Mouse (Mus musculus) frontal cortex, adult 2 months (tissue): ENCODE measurements around the gene Creb5. TPM values are rescaled to one million over a fixed set of nuclear protein-coding genes. Genes with fewer than 3 reads are reported as not detected.
A peak's percentile ranks its signal among the peaks of the same experiment; 100 is the strongest.

Experiments
- DNase-seq, 2 experiments: peaks; one replicate each; pipeline ENCODE4 v3.0.0; 2022; ENCODE audit warnings: low spot score in 1 of 2; ENCODE audit errors: extremely low spot score in 1 of 2
- polyA plus RNA-seq: library from polyadenylated mRNA; depleted of rRNA; stranded (reverse); fragments of >200 nt; gene quantifications from 2 replicates; pipeline ENCODE4 v1.2.3, GENCODE M21; 2012

The Creb5 gene
- polyA plus RNA-seq, 1 experiment: 1.7 TPM

GRCm38 (mm10) chr6:53421345-53421744 is 134.3 kb downstream of the Creb5 start:
- DNase-seq: no peak

DNA sequence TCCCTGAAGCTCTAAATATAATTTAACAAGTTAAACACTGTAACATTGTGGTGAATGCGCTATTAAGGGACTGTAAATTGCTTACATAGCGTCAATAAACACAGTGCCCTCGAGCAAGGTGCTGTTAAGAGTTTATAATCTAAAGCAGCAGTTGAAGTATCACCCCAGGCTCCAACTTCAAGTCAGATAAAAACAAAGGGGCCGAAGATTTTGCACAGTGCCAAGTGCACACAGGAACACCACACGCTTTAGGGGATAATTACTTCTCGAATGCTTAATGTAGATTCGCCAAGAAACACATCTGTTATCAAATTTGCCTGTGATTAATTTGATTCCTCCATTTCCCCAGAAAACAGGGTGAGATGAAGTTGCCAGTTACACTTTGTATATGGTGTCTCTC is 142.3 kb downstream of the Creb5 start:
- no peak for DNase-seq

DNA sequence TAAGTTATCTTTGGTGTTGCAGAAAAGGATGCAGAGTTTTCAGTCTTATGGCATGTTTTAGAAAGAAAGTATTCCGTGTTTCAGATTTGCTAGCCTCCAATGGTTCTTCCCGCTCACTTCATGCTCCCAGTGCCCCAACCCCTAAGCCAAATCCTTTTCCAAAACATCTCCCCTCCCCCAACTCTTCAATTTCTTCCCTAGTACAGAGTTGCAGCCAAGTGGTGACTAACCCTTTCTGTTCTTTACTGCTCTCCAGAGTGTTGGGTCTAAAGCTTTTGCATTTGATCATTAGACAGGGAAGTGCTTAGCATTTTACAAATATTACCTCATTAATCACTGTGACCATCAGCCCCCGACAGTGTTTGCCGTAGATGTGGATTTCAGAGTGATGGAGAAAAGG is 142.8 kb downstream of the Creb5 start:
- no peak for DNase-seq

DNA sequence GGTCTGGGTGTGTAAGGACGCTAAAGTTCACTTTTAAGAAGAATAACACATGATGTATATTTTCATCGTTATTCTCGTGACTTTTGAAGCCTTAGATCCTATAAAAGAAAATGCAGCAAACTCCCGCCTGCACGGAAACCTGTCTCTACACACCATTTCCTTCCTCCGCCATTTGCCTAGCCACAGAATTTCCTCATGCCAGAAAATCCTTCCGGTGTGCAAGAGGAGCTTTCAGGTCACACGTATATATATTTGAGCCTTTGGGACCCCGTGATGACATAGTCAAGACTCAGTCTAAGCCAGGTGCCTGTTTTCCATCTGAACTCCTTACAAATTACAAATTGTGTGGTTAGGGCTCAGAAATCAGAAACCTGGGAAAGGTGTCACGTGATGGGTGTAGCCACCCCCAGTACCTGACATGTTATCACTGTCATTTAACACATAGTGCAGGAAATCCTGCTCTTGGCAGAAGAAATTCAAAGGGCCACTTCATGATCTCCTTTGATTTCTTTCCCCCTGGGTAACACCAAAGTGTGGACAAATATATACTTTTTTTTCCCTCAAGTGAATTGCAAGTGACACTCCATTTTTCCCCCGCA is 158.9 kb downstream of the Creb5 start:
- DNase-seq: no peak

GRCm38 (mm10) chr6:53447479-53447878 is 160.4 kb downstream of the Creb5 start:
- no peak for DNase-seq

DNA sequence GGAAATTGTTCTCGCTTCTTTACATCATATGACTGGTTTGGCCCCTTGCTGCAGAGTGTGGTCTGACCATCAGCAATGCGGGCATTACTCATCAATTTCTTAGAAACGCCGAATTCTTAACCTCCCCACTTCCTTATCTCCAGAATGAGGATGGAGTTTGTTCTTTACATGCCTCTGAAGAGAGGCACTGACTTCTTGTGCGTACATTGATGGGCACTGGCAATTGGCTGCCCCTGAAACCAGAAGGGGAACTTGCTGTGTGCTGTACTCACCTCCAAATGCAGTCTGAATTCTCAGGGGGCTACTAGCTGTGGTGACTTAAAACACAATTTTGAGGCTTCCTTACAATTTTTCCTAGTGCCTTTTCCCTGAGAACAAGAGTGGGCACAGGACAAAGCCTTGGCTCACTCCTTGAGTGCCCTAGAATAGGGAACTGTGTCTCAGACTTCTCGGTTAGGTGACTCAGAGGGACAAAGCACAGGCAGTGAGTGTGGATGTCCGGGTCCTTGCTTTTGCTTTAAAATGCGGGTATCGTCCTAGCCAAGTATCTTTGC is 161.3 kb downstream of the Creb5 start:
- no peak for DNase-seq

DNA sequence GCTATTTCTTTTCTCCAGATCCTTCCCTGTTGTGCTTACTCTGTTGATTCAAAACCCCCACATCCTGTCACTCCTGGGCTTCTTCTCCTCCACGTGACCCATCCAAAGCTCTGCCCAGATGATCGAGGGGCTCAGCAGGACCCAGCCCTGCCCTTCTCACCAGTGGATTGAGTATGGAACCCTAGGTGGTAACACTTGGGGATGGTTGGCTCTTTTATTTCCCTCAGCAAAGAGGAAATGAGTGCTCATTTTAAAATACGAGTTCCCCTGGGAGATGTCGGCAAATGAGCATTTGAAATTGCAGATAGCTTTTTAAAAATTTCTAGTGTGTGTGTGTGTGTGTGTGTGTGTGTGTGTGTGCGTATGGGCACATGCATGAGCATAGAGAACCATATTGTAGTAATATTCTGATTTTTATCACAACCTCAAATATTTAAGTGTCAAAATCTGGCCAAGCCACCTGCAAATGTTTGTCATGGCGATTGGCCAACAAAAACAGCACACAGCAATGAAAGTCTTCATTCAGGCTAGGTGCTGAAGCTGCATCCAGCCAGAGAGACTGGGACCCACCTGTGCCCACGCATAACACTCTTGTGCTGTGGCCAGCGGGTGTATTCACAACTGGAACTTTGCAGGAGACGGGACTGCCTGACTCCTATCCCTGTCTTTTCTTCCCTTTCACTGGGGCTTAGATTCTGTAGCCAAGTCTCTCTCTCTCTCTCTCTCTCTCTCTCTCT is 162.5 kb downstream of the Creb5 start:
- no peak for DNase-seq

DNA sequence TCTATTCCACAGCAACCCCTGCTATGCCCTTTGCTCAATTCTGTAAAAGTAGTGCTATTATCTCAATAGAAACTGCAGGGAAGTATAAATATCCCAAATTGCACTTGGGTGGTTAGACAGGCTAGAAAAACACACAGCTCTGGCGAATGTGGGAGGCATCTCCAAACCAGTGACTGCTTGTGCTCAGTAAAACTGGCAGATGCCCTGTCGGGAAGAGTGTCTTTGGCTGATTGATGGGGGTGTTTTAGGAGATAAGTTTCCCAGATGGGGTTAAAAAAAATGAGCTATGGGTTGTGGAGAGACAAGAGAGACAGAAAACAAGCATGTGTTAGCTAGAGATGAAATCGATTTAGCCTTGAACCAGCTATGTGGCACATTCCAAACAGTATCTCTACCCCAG is 163.4 kb downstream of the Creb5 start:
- peak; percentile 2 to 46 for DNase-seq

DNA sequence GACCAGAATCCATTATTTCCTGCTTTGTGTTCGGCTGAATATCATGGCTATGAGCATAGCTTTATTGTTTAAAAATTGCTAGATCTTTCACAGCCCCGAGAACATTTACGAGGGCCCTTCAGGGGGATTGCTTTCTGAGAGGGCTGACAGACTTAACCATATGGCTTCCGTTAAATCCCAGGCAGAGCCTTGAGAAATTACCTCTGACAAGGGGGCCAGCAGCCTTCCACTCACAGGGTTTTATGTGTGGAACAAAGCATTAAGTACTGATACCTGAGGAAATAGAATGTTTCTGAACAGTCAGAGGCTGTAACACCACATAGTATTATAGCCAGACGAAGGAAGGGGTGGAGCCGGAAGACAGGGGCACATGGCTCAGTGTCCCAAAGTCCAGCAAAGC is 165.2 kb downstream of the Creb5 start:
- DNase-seq: no peak

GRCm38 (mm10) chr6:53455442-53455841 is 168.4 kb downstream of the Creb5 start:
- no peak for DNase-seq

DNA sequence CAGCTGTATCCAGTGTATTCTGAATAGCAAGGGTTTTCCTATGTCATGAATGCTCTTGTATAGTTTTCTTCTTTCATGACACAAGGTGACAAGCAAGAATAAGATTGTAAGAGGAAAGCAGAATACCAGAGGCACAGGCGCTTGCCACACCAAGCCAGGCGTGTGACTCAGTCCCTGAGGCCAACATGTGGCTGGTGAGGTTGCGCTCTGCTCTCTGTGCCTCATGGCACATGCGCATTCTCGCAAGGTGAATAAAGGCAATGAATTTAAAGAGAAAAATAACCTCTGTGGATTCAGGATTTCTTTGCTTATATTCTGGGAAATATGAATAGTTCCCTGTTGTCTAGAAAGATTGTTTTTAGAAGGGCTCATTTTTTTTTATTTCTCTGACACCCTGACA is 169.0 kb downstream of the Creb5 start:
- no peak for DNase-seq

DNA sequence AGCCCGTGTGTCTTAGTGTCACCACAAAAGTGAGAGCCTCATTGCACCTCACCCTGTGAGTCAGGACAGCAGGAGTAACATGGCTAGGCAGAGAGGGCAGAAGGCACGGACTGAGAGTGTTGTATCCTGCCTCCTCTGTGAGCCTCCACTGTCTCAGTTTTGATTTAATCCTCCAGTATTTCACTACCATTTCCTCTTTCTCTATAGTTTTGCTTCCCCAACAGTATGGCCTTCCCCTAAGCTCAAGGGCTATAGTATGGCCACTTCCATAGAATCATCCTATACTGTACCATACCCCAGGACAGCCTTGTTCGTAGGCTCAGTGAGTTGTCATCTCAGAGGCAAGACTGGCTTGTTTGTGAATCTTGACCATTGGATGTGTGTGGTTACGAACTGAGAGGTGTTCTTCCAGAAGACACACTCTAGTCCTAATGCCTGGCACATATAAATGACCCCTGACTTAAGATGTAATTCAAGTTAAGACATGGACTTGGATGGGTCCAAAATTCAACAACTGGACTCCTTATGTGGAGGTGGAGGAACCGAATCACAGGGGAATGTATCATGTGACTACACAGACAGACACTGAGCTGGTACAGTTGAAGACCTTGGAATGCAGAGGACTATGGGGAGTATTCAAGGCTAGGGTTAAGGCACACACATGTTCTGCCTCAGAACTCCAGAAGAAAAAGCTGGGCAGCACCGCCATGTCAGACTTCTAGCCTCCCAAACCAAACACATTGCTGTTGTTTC is 173.1 kb downstream of the Creb5 start:
- no peak for DNase-seq

DNA sequence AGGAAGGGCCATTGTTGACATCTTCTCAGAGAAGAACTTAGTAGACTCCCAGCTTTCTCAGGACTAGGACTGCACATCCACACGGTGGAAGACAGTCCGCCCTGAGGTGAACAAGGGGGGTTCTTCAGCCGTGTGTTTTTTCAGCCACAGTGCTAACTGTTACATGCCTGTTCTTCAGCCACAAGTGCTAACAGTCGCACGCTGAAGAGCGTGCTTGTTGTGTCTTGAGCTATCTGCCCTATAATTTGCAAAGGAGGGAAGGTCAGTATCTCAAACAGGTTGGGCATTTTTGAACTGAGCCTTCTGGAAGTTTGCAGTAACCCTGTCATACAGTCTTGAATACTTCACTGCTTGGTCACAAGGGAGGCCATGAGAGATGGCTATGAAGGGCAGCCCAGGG is 174.0 kb downstream of the Creb5 start:
- DNase-seq: no peak

- no peak for DNase-seq
These were observed 175.0 kb downstream of the Creb5 start for GRCm38 (mm10) chr6:53461775-53462770.

DNA sequence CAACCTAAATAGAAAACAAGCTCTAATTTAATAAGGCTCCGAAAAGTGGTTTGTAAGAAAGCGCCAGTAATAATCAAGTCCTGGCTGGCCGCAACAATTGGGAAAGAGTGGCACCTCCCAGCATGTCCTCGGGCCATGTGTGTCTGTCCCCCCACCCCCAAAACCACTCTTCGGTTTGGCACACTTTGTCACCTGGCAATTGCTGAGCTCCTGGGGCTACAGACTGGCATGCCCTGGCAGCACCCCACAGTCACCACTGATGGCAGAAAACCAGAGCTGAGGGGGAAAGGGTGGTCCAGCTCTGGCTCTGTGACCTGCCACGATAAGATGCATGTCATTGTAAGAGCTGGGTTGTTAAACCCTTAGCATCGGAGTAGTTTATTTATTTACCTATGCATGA is 175.7 kb downstream of the Creb5 start:
- no peak for DNase-seq

DNA sequence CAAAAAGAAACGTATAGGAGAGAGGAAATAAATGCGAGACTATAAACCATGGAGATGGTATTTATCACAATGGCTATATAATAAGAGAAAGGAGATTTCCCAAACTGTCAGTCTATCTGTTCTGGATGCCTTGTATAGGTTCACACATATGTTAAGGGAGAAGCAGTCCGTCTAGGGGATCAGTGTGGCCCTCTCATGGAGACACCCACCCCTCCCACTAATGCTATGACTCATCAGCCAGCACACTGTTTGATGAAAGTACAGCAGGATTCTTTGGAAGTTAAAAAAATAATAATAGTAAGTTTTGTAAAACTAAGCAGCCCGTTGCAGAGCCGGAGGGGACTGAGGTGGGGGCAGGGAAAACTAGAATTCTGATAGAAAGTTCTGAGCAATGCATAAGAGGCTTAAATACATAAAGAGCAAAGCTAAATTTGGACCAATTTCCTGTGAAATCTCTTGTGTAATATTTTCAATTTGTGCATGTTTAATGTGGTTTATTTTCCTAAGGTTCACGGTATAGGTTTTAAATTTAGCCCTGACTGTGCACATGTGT is 176.3 kb downstream of the Creb5 start:
- DNase-seq: no peak

DNA sequence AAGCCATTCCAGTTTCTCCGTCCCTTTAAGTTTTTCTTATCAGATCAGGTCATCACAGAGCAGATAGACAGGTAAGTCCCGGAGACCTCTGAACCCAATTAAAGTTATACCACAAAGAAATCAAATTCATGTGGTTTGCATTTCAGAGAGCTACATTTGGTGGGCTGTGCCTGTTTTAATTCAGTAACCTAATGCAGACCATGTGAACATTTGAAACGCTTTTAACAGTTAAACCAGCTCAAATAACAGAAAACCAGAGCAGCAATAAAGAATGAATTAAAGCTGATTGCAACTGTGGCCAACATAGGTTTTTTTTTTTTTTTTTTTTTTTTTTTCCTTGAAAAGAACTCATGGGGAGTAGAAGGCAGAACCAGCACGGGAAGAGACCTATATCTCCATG is 182.1 kb downstream of the Creb5 start:
- no peak for DNase-seq

GRCm38 (mm10) chr6:53469703-53470102 is 182.6 kb downstream of the Creb5 start:
- no peak for DNase-seq

DNA sequence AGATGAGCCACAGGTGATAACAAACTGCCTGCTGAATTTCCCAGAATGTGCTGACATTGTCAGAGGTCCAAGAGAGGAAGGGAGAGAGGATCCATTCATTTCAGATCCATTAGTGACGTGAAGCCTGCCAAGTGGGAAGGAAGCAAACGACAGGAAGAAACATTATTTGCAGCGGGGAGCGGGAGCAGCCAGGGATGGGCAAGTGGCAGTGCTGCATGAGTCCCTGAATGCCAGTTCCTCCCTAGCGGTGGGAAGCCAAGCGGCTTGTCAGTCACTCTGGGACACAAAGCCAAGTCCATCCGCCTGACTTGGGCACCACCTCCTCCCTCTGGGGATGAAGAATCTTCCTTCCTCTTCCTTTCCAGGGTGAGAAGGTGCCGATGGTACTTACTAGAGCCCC is 183.5 kb downstream of the Creb5 start:
- no peak for DNase-seq

DNA sequence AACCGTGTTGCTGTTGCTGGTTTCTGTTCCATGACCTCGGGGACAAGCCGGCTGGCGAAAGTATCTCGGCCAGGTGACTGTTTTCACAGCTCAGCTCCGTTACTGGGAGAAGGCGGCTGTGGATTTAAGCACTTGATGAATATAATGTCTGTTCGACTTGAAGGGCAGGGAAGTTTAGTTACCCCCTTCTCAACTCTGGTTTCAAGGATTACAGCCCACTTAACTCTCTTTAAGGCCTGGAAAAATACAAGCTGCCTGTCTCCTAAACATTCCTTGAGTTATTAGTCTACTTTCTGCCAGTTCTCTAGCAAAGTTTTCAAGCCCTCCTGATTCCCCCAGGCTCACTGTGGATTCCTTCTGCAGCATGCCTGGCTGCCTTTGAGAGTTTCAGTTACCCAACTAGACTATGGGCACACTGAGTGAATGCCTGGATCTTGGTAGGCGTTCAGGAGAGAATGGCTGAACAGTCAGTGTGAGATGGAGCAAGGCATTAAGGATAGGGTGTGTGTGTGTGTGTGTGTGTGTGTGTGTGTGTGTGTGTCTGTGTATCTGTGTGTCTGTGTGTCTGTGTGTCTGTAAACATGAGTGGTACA is 184.0 kb downstream of the Creb5 start:
- DNase-seq: no peak
